Mouse (Mus musculus) bone marrow macrophage, adult 2 months (primary cell): Measurements from ENCODE around the gene Nrtn. TPM values are rescaled to one million over a fixed set of nuclear protein-coding genes. Genes with fewer than 3 reads are reported as not detected.

Experiments used
- H3K27ac ChIP-seq: 2 replicates; pipeline ENCODE4 v1.5.1; 2012; ENCODE audit warnings: low read depth, low read length; ENCODE audit not compliant: insufficient read depth
- H3K4me1 ChIP-seq: 2 replicates; pipeline ENCODE4 v1.6.1; 2012; ENCODE audit warnings: low read length; ENCODE audit not compliant: control insufficient read depth, insufficient read depth
- H3K4me3 ChIP-seq: 2 replicates; pipeline ENCODE4 v1.5.1; 2012; ENCODE audit warnings: mild to moderate bottlenecking, low read length, moderate library complexity; ENCODE audit not compliant: insufficient read depth
- CTCF ChIP-seq: IDR thresholded peaks from 2 replicates; pipeline ENCODE4 v1.5.1; 2012; ENCODE audit warnings: low read depth, mild to moderate bottlenecking, low read length, moderate library complexity
- POLR2A ChIP-seq: IDR thresholded peaks from 2 replicates; pipeline ENCODE4 v1.6.1; 2012; ENCODE audit warnings: mild to moderate bottlenecking, low read depth, low read length, borderline replicate concordance
- polyA plus RNA-seq: library from polyadenylated mRNA; stranded (reverse); fragments of >200 nt; gene quantifications from 2 replicates; pipeline ENCODE4 v1.2.4, GENCODE M21; 2012; ENCODE audit not compliant: missing spikeins, insufficient read depth, insufficient read length

The Nrtn gene
- polyA plus RNA-seq, 1 experiment = 0.55 TPM

DNA sequence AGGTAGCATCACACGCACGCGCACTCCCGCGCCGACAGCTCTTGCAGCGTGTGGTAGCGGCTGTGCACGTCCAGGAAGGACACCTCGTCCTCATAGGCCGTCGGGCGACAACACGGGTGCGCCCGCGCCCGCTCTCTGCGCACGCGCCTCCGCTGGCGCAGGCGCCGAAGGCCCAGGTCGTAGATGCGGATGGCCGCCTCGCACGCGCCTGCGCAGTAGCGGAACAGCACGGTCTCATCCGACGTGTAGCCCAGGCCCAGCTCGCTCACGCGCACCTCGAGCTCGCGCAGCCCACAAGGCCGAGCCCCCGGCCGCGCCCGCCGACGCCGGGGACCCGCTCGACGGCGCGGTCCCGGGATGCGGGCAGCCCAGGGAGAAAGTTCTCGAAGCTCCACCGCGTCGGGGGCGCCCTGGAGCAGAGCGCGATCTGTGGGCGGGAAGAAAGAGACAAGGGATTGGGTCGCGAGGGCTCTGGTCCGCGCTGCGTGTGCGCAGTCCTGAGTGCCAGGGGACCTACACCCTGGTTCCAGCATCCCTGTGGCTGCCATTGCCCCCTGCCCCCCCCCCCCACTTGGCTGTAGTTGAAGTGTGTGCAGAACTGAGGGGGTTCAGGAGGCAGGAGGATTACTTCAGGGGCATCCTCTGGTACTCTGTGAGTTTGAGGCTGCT lies 5.8 kb downstream of the Nrtn start:
- H3K4me1 ChIP-seq = no peaks in the 10 kb centered on the region
- TF ChIP-seq POLR2A = no peak
- no peak for TF ChIP-seq CTCF
- H3K27ac ChIP-seq = no peak overlapping the region
- no peak overlapping the region for H3K4me3 ChIP-seq

DNA sequence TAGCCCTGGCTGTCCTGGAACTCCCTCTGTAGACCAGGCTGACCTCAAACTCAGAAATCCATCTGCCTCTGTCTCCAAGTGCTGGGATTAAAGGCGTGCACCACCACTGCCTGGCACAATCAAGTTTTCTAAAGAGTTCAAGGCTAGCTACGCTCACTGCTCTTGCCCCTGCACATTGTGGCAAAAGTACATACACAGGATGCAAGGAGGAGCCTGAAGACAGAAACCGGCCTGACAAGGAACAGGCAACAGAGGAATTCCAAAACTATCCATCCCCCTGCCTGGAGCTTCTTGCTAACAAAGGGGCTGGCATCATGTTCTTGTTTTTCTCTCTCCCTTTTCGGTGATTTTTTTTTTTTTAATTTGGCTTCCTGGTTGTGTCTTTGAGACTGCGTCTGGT lies 13.2 kb downstream of the Nrtn start:
- Histone ChIP-seq H3K4me3 (no peak overlapping the region), H3K4me1 (no peaks in the 10 kb centered on the region), H3K27ac (no peak overlapping the region)
- no peak for TF ChIP-seq POLR2A
- no peak for TF ChIP-seq CTCF

DNA sequence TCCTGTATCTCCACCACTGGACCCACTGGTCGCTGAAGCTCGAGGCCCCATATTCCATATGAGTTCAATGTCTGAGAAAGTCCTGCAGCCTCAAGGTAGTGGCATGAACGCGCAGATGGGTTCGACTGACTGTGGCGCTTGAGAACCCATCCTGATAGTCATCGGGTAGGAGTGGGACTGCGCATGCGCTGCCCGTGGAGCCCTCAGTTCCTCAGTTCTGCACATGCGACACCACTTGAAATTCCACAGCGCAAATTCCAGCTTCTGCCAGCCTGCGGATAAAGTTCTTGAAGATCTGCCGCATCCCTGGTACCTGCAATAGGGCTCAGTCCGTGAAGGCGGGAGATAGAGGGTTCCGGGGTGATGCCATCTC lies 16.6 kb downstream of the Nrtn start:
- H3K4me3 ChIP-seq = no peak overlapping the region
- no peak for TF ChIP-seq CTCF
- no peak for TF ChIP-seq POLR2A

DNA sequence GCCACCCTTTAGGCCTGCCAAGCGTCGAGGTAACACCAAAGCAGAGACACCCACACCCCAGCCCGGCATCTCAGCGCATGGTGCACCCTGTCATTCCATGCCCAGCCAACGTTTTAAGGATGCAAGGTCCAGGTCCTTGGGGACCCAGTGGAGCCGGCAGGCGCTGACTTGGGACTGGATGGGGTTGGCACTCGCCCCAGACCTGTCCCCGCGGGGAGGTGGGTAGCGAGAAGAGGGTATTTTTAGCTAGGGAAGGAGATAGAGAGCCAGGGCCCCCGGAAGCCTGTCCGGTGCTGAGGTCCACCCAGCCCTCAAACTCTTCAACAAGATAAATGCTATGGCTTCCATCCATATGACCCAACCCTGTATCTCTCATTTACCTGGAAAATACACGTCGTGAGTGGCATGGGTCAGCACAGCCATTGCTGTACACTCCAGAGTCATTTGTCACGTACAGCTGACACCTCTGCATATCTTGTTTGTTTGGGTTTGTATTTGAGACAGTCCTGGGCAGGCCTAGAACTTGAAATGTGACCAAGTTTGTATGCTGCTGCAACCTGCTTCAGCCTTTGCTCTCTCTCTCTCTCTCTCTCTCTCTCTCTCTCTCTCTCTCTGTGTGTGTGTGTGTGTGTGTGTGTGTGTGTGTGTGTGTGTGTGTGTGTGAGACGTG lies 17.1 kb downstream of the Nrtn start:
- TF ChIP-seq POLR2A (no peak), CTCF (no peak)
- no peak overlapping the region for H3K27ac ChIP-seq

More for the DNA sequence above, 16.6 kb downstream of the Nrtn start:
- no peak overlapping the region for H3K27ac ChIP-seq
- no peaks in the 10 kb centered on the region for H3K4me1 ChIP-seq

DNA sequence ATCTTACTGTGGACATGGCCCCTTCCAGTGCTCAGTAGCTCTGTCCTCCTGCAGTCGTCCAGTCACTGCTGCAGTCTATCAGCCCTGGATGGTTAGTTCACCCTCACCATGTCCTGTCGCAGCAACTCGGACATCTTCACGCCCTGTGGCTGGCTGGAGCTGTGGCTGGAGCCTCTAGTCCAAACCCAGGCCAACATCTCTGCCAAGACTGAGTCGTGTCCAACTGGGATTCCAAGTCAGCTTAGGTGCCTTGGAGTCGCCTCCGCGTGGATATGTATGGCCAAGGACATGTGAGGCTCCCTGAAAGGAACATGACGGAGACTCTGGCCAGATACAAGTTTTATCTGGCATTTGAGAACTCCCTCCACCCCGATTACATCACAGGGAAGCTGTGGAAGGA lies 19.1 kb downstream of the Nrtn start:
- H3K4me1 ChIP-seq = no peaks in the 10 kb centered on the region
- no peak overlapping the region for H3K27ac ChIP-seq
- H3K4me3 ChIP-seq = no peak overlapping the region
- no peak for TF ChIP-seq POLR2A
- no peak for TF ChIP-seq CTCF

More for the DNA sequence above, 17.1 kb downstream of the Nrtn start:
- H3K4me1 ChIP-seq = no peaks in the 10 kb centered on the region
- H3K4me3 ChIP-seq = no peak overlapping the region

DNA sequence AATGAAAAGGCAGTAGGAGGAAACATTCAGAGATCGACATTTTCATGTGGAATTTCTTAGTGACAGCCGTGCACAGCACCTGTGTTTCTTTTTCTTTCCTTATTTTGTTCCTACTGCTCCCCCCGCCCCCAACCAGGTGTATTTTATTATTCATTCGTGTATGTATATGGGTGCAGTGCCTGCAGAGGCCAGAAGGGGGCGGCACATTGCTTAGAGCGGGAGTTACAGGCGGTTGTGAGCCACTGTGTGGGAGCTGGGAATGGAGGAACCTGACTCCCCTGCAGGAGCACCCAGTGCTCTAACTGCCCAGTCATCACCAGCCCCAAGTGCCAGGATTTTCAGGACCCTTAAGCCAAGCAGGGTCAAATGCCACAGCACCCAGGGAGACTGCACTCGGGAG lies 20.8 kb downstream of the Nrtn start:
- Histone ChIP-seq H3K4me3 (no peak overlapping the region), H3K27ac (no peak overlapping the region), H3K4me1 (no peaks in the 10 kb centered on the region)
- no peak; the same call in 1 of the 2 replicates for TF ChIP-seq CTCF
- TF ChIP-seq POLR2A = no peak

DNA sequence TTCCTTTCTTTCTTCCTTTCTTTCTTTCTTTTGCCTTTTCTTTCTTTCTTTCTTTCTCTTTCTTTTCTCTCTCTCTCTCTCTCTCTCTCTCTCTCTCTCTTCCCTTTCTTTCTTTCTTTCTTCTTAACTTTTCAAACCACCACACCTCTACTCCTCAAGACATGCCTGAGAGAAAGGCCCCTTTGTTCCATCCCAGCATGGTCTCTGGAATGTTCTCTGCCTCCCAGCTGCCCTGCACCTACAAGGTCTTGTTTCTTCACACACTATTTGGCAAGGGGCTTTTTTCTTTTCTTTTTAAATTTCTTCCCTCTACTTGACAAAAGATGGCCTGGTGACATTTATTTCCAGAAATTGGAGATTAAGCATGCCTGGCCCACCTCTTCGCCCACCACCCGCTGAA lies 27.7 kb downstream of the Nrtn start:
- no peak overlapping the region for H3K27ac ChIP-seq
- TF ChIP-seq POLR2A (no peak), CTCF (no peak)
- H3K4me1 ChIP-seq = no peaks in the 10 kb centered on the region
- H3K4me3 ChIP-seq = no peak overlapping the region

DNA sequence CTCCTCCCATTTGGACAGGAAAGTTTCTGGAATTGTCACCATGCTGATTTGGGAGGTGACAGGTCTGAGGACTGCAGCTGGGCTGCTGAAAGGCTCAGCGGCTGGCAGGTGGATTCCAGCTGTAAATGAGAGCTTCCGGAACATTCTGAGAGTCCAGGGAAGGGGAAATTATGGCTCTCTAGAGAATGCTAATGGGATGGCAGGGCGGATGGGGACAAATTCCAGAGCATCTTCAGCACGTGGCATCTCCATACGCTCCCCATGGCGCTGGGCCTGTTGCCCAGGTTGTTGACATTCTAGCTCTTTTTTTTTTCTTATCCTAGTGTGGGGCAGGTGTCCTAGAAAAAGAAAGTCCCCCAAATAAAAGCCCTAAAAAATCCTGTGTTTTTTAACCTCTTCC lies 28.2 kb downstream of the Nrtn start:
- no peak overlapping the region for H3K27ac ChIP-seq
- no peaks in the 10 kb centered on the region for H3K4me1 ChIP-seq
- TF ChIP-seq POLR2A = no peak
- TF ChIP-seq CTCF = no peak
- no peak overlapping the region for H3K4me3 ChIP-seq

DNA sequence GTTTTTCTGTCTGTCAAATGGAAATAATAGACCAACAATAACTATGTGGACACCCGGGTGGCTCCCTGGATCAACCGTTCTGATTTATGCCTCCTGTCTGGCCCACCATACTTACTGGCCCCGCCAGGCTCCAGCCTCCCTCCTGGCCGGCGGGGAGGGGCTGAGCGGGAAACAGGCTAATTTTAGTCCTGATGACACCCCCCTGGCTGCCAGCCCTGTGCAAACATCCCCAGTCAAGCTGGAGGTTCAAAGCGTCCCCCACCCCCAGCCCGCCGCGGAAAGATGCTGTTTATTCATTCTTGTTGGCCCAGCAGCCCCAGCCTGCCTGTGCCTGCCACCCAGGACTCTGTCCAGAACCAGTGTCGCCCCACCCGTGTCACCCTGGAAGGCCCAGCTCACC lies 29.2 kb downstream of the Nrtn start:
- H3K4me3 ChIP-seq = no peak overlapping the region
- H3K4me1 ChIP-seq = no peaks in the 10 kb centered on the region
- no peak overlapping the region for H3K27ac ChIP-seq
- TF ChIP-seq CTCF = no peak
- TF ChIP-seq POLR2A = no peak

DNA sequence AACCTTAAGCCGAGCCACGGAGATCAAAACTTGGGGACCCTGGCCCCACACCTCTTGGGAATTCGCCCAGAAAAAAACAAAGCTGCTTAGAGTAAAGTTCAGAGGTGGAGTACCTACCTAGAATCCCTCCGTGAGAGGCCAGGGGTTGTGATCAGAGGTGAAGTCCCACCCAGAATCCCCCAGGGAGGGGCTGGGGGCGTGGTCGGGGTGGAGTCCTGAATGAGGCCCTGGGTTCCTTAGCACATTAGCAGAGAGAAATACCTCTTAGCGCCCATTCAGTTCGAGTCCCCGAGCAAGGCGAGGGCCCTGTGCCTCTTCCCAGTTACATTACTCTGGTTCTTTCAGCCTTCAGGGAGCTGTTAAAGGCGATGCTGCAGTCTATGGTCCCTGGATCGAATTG lies 29.7 kb downstream of the Nrtn start:
- H3K27ac ChIP-seq = no peak overlapping the region
- no peak overlapping the region for H3K4me3 ChIP-seq
- no peaks in the 10 kb centered on the region for H3K4me1 ChIP-seq
- TF ChIP-seq CTCF (no peak), POLR2A (no peak)
